Mouse (Mus musculus) ES-Bruce4 (cell line): ENCODE measurements around the gene Endod1.

ENCODE experiments used
- CTCF ChIP-seq: IDR thresholded peaks from one replicate; pipeline ENCODE4 v1.8.1; 2011; ENCODE audit warnings: low read depth, low read length
- POLR2A ChIP-seq: IDR thresholded peaks from one replicate; pipeline ENCODE4 v1.8.1; 2011; ENCODE audit warnings: low read length; ENCODE audit not compliant: insufficient read depth

- TF ChIP-seq CTCF (no peak), POLR2A (no peak)
Measured at GRCm38 (mm10) chr9:14376149-14376548, 5.2 kb downstream of the Endod1 start.
